Mouse (Mus musculus): ENCODE results near the gene Tubb4b. TPM values are rescaled to one million over a fixed set of nuclear protein-coding genes. Genes with fewer than 3 reads are reported as not detected.

The Tubb4b gene
- total and polyA plus RNA-seq, 3 experiments = 183 to 1,037 (median 979) TPM

- Histone ChIP-seq H3K4me1 (ENCODE audit: control insufficient read depth in 1 of 2, insufficient read depth in 2 of 2, low read length in 2 of 2) (peaks cover 5 to 14% of the 10 kb centered on the region in 2 experiments; a peak in 3 of 4 replicates), H3K27me3 (ENCODE audit: control insufficient read depth in 1 of 2, insufficient read depth in 2 of 2, low read length in 2 of 2) (no peaks in the 10 kb centered on the region), H3K79me2 (ENCODE audit: control insufficient read depth, insufficient read depth, low read length, poor library complexity) (peaks cover 17% of the 10 kb centered on the region), H3K36me3 (ENCODE audit: control insufficient read depth in 1 of 2, insufficient read depth in 2 of 2, low read length in 2 of 2) (peaks cover 6 to 7% of the 10 kb centered on the region in 2 experiments), H3K27ac (ENCODE audit: control insufficient read depth, low read depth, low read length) (peak overlapping the region; percentile 98), H3K9ac (ENCODE audit: control insufficient read depth, low read depth, low read length, poor library complexity, severe bottlenecking) (peak overlapping the region; percentile 99), H3K4me3 (ENCODE audit: control insufficient read depth in 1 of 2, insufficient read depth in 1 of 2, low read depth in 2 of 2, low read length in 2 of 2) (peak overlapping the region; percentile 96 to 97), H3K9me3 (replicated peaks; ENCODE audit: insufficient read depth, low read length) (no peaks in the 10 kb centered on the region)
- DNase-seq (ENCODE audit: low read depth, low spot score) = peak; percentile 94
- TF ChIP-seq MAX (IDR thresholded peaks at IDR 0.05; ENCODE audit: low read length) (peak; percentile 75), KAT2A (conservative IDR thresholded peaks at IDR 0.05; ENCODE audit: low read depth, low read length) (no peak), UBTF (IDR thresholded peaks at IDR 0.05; ENCODE audit: borderline replicate concordance, insufficient read depth, low read depth, low read length) (peak; percentile 38; the same call in 1 of the 2 replicates), EP300 (IDR thresholded peaks at IDR 0.05; ENCODE audit: low read depth in 1 of 2, low read length in 2 of 2) (peak; percentile 57 to 83), MAZ (IDR thresholded peaks at IDR 0.05; ENCODE audit: low read depth, low read length) (peak; percentile 81; the same call in 1 of the 2 replicates), SIN3A (IDR thresholded peaks at IDR 0.05; ENCODE audit: low read length) (peak; percentile 97), RCOR1 (IDR thresholded peaks at IDR 0.05; ENCODE audit: low read depth, low read length) (0 out of 2 replicates have a peak, but pooled peaks have one; percentile 25), GABPA (IDR thresholded peaks at IDR 0.05; ENCODE audit: low read depth, low read length) (peak; percentile 88), ZNF384 (IDR thresholded peaks at IDR 0.05; ENCODE audit: low read depth, low read length) (no peak), MAFK (IDR thresholded peaks at IDR 0.05; ENCODE audit: borderline replicate concordance, low read depth, low read length) (peak; percentile 59; the same call in 1 of the 2 replicates), POLR2A (IDR thresholded peaks at IDR 0.05; ENCODE audit: control insufficient read depth in 1 of 2, insufficient read depth in 1 of 2, low read depth in 1 of 2, low read length in 2 of 2, poor library complexity in 1 of 2) (no peak), MXI1 (IDR thresholded peaks at IDR 0.05; ENCODE audit: low read depth, low read length) (peak; percentile 97), MYB (IDR thresholded peaks at IDR 0.05; ENCODE audit: low read depth, low read length) (peak; percentile 77), POLR2AphosphoS2 (IDR thresholded peaks at IDR 0.05; ENCODE audit: low read length) (0 out of 2 replicates have a peak, but pooled peaks have one; percentile 34), GATA1 (IDR thresholded peaks at IDR 0.05; ENCODE audit: low read depth, low read length) (peak; percentile 36; the same call in 1 of the 2 replicates), CHD1 (IDR thresholded peaks at IDR 0.05; ENCODE audit: low read depth, low read length) (0 out of 2 replicates have a peak, but pooled peaks have one; percentile 91), TBP (IDR thresholded peaks at IDR 0.05; ENCODE audit: low read depth, low read length) (peak; percentile 31; the same call in 1 of the 2 replicates), E2F4 (IDR thresholded peaks at IDR 0.05; ENCODE audit: borderline replicate concordance, low read depth, low read length) (no peak), TAL1 (IDR thresholded peaks at IDR 0.05; ENCODE audit: low read length) (no peak; the same call in 1 of the 2 replicates), JUND (IDR thresholded peaks at IDR 0.05; ENCODE audit: low read depth, low read length) (no peak), TCF12 (IDR thresholded peaks at IDR 0.05; ENCODE audit: low read depth, low read length) (0 out of 2 replicates have a peak, but pooled peaks have one; percentile 38), ETS1 (IDR thresholded peaks at IDR 0.05; ENCODE audit: low read depth, low read length) (peak; percentile 90)
Observed at GRCm38 (mm10) chr2:25223681-25224491, 616 bp downstream of the Tubb4b start.
